Comparison of ENCODE assay signal across 17 mouse cellular contexts in genomic region chr8:124421413-124421812, GRCm38 (mm10). TPM values are rescaled to one million over a fixed set of nuclear protein-coding genes. Genes with fewer than 3 reads are reported as not detected.
DNase-seq lines count a peak whose midpoint lies in the region; ATAC-seq lines count a peak whose summit lies in the region.
"Had no signal": no experiment of that assay in that cellular context is flagged by ENCODE, and none has a peak within 500 bp of the region (broad histone marks: within the 10 kb centered on the region; RNA-seq: fewer than 3 reads in every experiment).

No protein-coding gene starts in this region.

- H3K36me3 ChIP-seq in lung, embryonic 16.5 days (ENCODE audit: control insufficient read depth, insufficient read depth, low read length) = no peaks in the 10 kb centered on the region
- H3K36me3 ChIP-seq in heart, embryonic 12.5 days = no peaks in the 10 kb centered on the region
- H3K36me3 ChIP-seq: forebrain, embryonic 15.5 days; lung, embryonic 15.5 days; midbrain, embryonic 12.5 days had no signal

- H3K9me3 ChIP-seq in lung, embryonic 16.5 days (ENCODE audit: control insufficient read depth, low read length) = no peaks in the 10 kb centered on the region
- H3K9me3 ChIP-seq in heart, embryonic 12.5 days (replicated peaks) = no peaks in the 10 kb centered on the region
- H3K9me3 ChIP-seq: forebrain, embryonic 15.5 days; lung, embryonic 15.5 days; midbrain, embryonic 12.5 days had no signal

- ATAC-seq in lung, embryonic 16.5 days (ENCODE audit: low read depth) = peak; percentile 76
- ATAC-seq in heart, embryonic 12.5 days (ENCODE audit: insufficient number of reproducible peaks, low FRiP score) = peak; percentile 68
- ATAC-seq: forebrain, embryonic 15.5 days had no signal

- WGBS in lung, embryonic 16.5 days = 16% methylated on average over 8 of the region's 8 CpGs
- WGBS in heart, embryonic 12.5 days = 18% methylated on average over 8 of the region's 8 CpGs

- intact Hi-C loops in gastrocnemius, postnatal 14 days (cut with DNase I; ENCODE audit: low total_unique reads) = no loop called here

- no peak overlapping the region for H3K4me3 ChIP-seq in lung, embryonic 16.5 days (ENCODE audit: low read length)
- no peak overlapping the region for H3K4me3 ChIP-seq in heart, embryonic 12.5 days
- H3K4me3 ChIP-seq: forebrain, embryonic 15.5 days; gastrocnemius, adult 2 months; lung, embryonic 15.5 days; midbrain, embryonic 12.5 days had no signal

- no peaks in the 10 kb centered on the region for H3K27me3 ChIP-seq in lung, embryonic 16.5 days (ENCODE audit: control insufficient read depth, insufficient read depth, low read depth, low read length)
- H3K27me3 ChIP-seq in heart, embryonic 12.5 days (replicated peaks) = no peaks in the 10 kb centered on the region
- H3K27me3 ChIP-seq: forebrain, embryonic 15.5 days; lung, embryonic 15.5 days; midbrain, embryonic 12.5 days had no signal

- peak overlapping the region; percentile 45 for H3K27ac ChIP-seq in lung, embryonic 16.5 days (ENCODE audit: low read length)
- peak overlapping the region; percentile 61 for H3K27ac ChIP-seq in heart, embryonic 12.5 days (ENCODE audit: poor library complexity, severe bottlenecking)
- H3K27ac ChIP-seq: forebrain, embryonic 15.5 days; gastrocnemius, adult 2 months; kidney, postnatal 0 days; lung, embryonic 15.5 days; midbrain, embryonic 12.5 days had no signal

- peak; percentile 10 for DNase-seq in gastrocnemius, postnatal 14 days
- DNase-seq in gastrocnemius, postnatal 25 days = no peak
- DNase-seq in lung, adult 18-20 months = no peak
- DNase-seq in lung, postnatal 4 days = peak; percentile 26 to 74
- DNase-seq in layer of hippocampus, adult 11-12 months (ENCODE audit: low spot score) = no peak
- DNase-seq: adrenal gland, postnatal 36 days; B cell, adult 2 months; gastrocnemius, adult 2 months; left cerebral cortex, postnatal 4 days; thymus, postnatal 36 days had no signal

- peaks cover 8% of the 10 kb centered on the region for H3K4me1 ChIP-seq in lung, embryonic 16.5 days (replicated peaks; ENCODE audit: control insufficient read depth, insufficient read depth, low read length)
- H3K4me1 ChIP-seq in heart, embryonic 12.5 days (replicated peaks) = peaks cover 33% of the 10 kb centered on the region
- H3K4me1 ChIP-seq: forebrain, embryonic 15.5 days had no signal

- H3K4me2 ChIP-seq in lung, embryonic 16.5 days (ENCODE audit: low read depth, low read length) = no peak overlapping the region
- peak overlapping the region; percentile 39 for H3K4me2 ChIP-seq in heart, embryonic 12.5 days
- H3K4me2 ChIP-seq: forebrain, embryonic 15.5 days; midbrain, embryonic 12.5 days had no signal

- H3K9ac ChIP-seq in lung, embryonic 16.5 days (ENCODE audit: low read length) = no peak overlapping the region
- H3K9ac ChIP-seq in heart, embryonic 12.5 days = no peak overlapping the region
- H3K9ac ChIP-seq: forebrain, embryonic 15.5 days; lung, embryonic 15.5 days; midbrain, embryonic 12.5 days had no signal

RNA-seq across cellular contexts. Expression of gene Pgbd5, which starts 18.0 kb away (rescaled TPM):
- under 1 TPM; 0.57 to 0.73 TPM for total RNA-seq in gastrocnemius, postnatal 14 days (2021)
- total RNA-seq in gastrocnemius, postnatal 25 days (2021) = under 1 TPM; 0.26 to 0.40 TPM
- polyA plus RNA-seq in lung, embryonic 16.5 days (2015; fragmentation: Nextera tagmentation; extraction: Ambion mirVana) = 1.9 and 2.2 TPM in 2 replicates
- 2.5 and 2.6 TPM in 2 replicates for polyA plus RNA-seq in heart, embryonic 12.5 days (2016; fragmentation: Nextera tagmentation; extraction: Ambion mirVana)
- total RNA-seq: hematopoietic stem cell, adult 5-6 weeks had no signal

Comparison
In these comparisons a context has a peak if more than half of its experiments do, and no peak if none do; other contexts are left out.
1. DNase-seq: peak in gastrocnemius, postnatal 14 days (single experiment) and lung, postnatal 4 days (2 of 2); none in gastrocnemius, postnatal 25 days (single experiment), lung, adult 18-20 months (0 of 2) and layer of hippocampus, adult 11-12 months (single experiment).